Mouse (Mus musculus) CH12.LX (cell line): ENCODE measurements around the gene Slc12a6. TPM values are rescaled to one million over a fixed set of nuclear protein-coding genes. Genes with fewer than 3 reads are reported as not detected.
A peak's percentile ranks its signal among the peaks of the same experiment; 100 is the strongest.
"Not testable (repeated sequence)": the region's sequence is repeated elsewhere in the genome, so short reads cannot be mapped to it uniquely, and the experiment has no call there.

Experiments
- DNase-seq: peaks from one replicate; pipeline ENCODE4 v3.0.0-alpha.2; 2013; ENCODE audit errors: extremely low read depth
- H3K27ac ChIP-seq: 2 replicates; pipeline ENCODE4 v1.5.1; 2012; ENCODE audit warnings: low read depth, mild to moderate bottlenecking, control low read depth, moderate library complexity; ENCODE audit not compliant: insufficient read depth
- H3K27me3 ChIP-seq: replicated peaks from 2 replicates; pipeline ENCODE3; 2012; ENCODE audit warnings: inconsistent platforms
- H3K36me3 ChIP-seq, 2 experiments: replicated peaks in 1 of 2; 2 replicates each; pipeline versions ENCODE3 to v1.6.1; 2012; ENCODE audit warnings: inconsistent platforms in 1 of 2, low read length in 1 of 2, mild to moderate bottlenecking in 1 of 2, mixed read lengths in 1 of 2, moderate library complexity in 1 of 2; ENCODE audit not compliant: control insufficient read depth in 1 of 2, insufficient read depth in 1 of 2
- H3K4me1 ChIP-seq, 2 experiments: 2 replicates each; pipeline ENCODE4 v1.6.1; 2012; ENCODE audit warnings: inconsistent platforms in 1 of 2, moderate library complexity in 1 of 2; ENCODE audit not compliant: insufficient read depth in 2 of 2, control insufficient read depth in 1 of 2
- H3K4me2 ChIP-seq: 2 replicates; pipeline ENCODE4 v1.6.1; 2012; ENCODE audit warnings: low read depth, mild to moderate bottlenecking, control low read depth; ENCODE audit not compliant: poor library complexity, insufficient read depth, severe bottlenecking
- H3K4me3 ChIP-seq, 3 experiments: fragments of 150-350 bp in 1 of 3; sonication (generic) in 1 of 3; replicated peaks in 1 of 3; 2 replicates each; pipeline versions ENCODE3 to v1.5.1; 2011 to 2012; ENCODE audit warnings: low read depth in 2 of 3, low read length in 2 of 3, mild to moderate bottlenecking in 2 of 3, moderate library complexity in 2 of 3, control low read depth in 1 of 3, improper control_type of control experiment in 1 of 3, inconsistent platforms in 1 of 3, mixed read lengths in 1 of 3; ENCODE audit not compliant: poor library complexity in 1 of 3
- H3K79me2 ChIP-seq: replicated peaks from 2 replicates; pipeline ENCODE4 v1.6.1; 2012; ENCODE audit warnings: mild to moderate bottlenecking, moderate library complexity; ENCODE audit not compliant: control insufficient read depth, poor library complexity, insufficient read depth, severe bottlenecking; ENCODE audit errors: extremely low read depth
- H3K9ac ChIP-seq: 2 replicates; pipeline ENCODE4 v1.6.1; 2012; ENCODE audit warnings: low read depth, mild to moderate bottlenecking, control low read depth, moderate library complexity; ENCODE audit not compliant: insufficient read depth
- H3K9me3 ChIP-seq: replicated peaks from 2 replicates; pipeline ENCODE3; 2012; ENCODE audit warnings: low read length, inconsistent platforms, mixed read lengths
- ETS1 ChIP-seq: conservative IDR thresholded peaks from 2 replicates; pipeline ENCODE4 v1.6.1; 2012; ENCODE audit warnings: low read depth, mild to moderate bottlenecking, inconsistent platforms, low read length, improper control_type of control experiment, moderate library complexity
- IRF4 ChIP-seq: IDR thresholded peaks from 2 replicates; pipeline ENCODE4 v1.6.1; 2014; ENCODE audit warnings: low read depth, mild to moderate bottlenecking, inconsistent platforms, low read length, improper control_type of control experiment
- MAZ ChIP-seq: IDR thresholded peaks from 2 replicates; pipeline ENCODE4 v1.6.1; 2012; ENCODE audit warnings: low read depth, mild to moderate bottlenecking, inconsistent platforms, low read length, improper control_type of control experiment, moderate library complexity
- MYC ChIP-seq: IDR thresholded peaks from 2 replicates; pipeline ENCODE4 v1.6.1; 2011; ENCODE audit warnings: low read depth, mild to moderate bottlenecking, improper control_type of control experiment, low read length
- POLR2A ChIP-seq: IDR thresholded peaks from 2 replicates; pipeline ENCODE4 v1.6.1; 2011; ENCODE audit warnings: low read depth, mild to moderate bottlenecking, improper control_type of control experiment, low read length
- POLR2AphosphoS2 ChIP-seq: IDR thresholded peaks from 2 replicates; pipeline ENCODE4 v1.6.1; 2011; ENCODE audit warnings: low read depth, low read length, improper control_type of control experiment
- RAD21 ChIP-seq: IDR thresholded peaks from 2 replicates; pipeline ENCODE4 v1.6.1; 2011; ENCODE audit warnings: low read depth, mild to moderate bottlenecking, low read length, improper control_type of control experiment, moderate library complexity
- SIN3A ChIP-seq: IDR thresholded peaks from 2 replicates; pipeline ENCODE4 v1.6.1; 2012; ENCODE audit warnings: low read length, improper control_type of control experiment, inconsistent platforms
- USF1 ChIP-seq: IDR thresholded peaks from 2 replicates; pipeline ENCODE4 v1.6.1; 2014; ENCODE audit warnings: low read depth, mild to moderate bottlenecking, inconsistent platforms, low read length, improper control_type of control experiment
- ZNF384 ChIP-seq: IDR thresholded peaks from 2 replicates; pipeline ENCODE4 v1.6.1; 2012; ENCODE audit warnings: low read depth, low read length, improper control_type of control experiment, inconsistent platforms
- dilution Hi-C: fragments of 300-500 bp; cut with MboI; formaldehyde crosslinking; loops from 2 replicates; pipeline ENCODE4 v1.14.3; 2020; ENCODE audit warnings: low sequenced_read_pairs; ENCODE audit not compliant: extremely low pct_unique_long_range_greater_than_20kb, extremely low pct_ligation_motif_present
- in situ Hi-C: fragments of 300-500 bp; cut with MboI; formaldehyde crosslinking; loops from 3 replicates; pipeline ENCODE4 v1.14.3; 2019; ENCODE audit warnings: low sequenced_read_pairs, low pct_ligation_motif_present, low pct_unique_long_range_greater_than_20kb, mixed read lengths
- polyA plus RNA-seq: library from polyadenylated mRNA; unstranded; fragments of >175 nt; gene quantifications from 2 replicates; pipeline ENCODE4 v1.2.1, GENCODE M21; 2012; ENCODE audit warnings: low read depth; ENCODE audit not compliant: insufficient read length
- total RNA-seq, 2 experiments: library from RNA; depleted of rRNA; stranded (reverse); fragments of 300-350 nt in 1 of 2; fragments of >200 nt in 1 of 2; gene quantifications; 2 replicates each; pipeline ENCODE4 v1.2.3; 2012 to 2014

The Slc12a6 gene
- total and polyA plus RNA-seq, 3 experiments, result 7.8 to 14.8 (median 10.5) TPM

DNA sequence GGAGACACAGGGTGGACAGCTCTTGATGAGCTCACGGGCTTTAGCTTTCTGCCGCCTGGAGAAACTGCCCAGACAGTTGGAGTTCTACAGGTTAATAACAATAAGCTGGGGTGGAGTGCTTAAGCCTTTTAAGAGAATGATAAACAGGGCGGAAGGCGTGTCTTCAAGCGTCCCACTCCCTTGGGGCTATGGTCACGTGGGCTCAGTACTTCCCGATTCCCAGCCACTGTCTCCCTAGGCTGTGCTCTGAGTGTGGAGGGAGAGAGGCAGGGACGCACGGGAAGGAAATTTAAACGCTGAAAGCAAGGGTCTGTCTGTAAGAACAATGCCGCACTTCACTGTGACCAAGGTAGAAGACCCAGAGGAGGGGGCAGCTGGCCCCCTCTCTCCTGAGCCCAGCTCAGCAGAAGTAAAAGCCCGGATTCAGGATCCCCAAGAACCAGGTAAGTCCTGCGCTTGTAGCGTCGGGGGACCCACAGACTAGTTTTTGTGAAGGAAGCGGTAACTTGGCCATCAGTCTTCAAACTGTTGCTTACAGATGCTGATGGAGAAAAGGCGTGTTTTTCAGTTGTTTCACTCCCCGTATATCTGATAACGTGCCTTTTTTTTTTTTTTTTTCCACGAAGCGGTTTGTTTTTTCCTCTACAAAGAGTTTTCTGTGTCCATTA, 18.9 kb downstream of the Slc12a6 start (continued):
- TF ChIP-seq MAZ, result no peak
- no peak for TF ChIP-seq SIN3A
- no peak for TF ChIP-seq POLR2A
- peak; percentile 77 for TF ChIP-seq USF1
- TF ChIP-seq MYC, result no peak
- TF ChIP-seq IRF4, result no peak
- peak; percentile 77 for TF ChIP-seq ZNF384

DNA sequence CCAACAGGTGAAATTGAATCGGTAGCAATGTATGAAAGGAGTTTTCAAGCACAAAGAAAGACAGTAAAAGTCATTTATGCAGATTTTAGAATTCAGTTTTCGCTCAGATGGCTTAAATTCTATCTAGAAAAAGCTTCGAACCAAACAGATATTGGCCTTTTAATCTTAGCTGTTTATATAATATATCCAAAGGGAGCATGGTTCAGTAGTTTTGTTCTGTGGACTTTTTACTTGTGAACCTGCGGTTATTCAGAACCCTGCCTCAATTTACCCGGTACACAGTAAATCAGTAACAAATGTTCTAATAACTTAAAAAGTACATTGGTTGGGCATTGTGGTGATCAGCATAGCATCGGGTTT, 19.4 kb downstream of the Slc12a6 start:
- TF ChIP-seq ETS1 (no peak), POLR2AphosphoS2 (no peak)
- Histone ChIP-seq H3K4me3 (no peak overlapping the region), H3K27ac (no peak overlapping the region)

DNA sequence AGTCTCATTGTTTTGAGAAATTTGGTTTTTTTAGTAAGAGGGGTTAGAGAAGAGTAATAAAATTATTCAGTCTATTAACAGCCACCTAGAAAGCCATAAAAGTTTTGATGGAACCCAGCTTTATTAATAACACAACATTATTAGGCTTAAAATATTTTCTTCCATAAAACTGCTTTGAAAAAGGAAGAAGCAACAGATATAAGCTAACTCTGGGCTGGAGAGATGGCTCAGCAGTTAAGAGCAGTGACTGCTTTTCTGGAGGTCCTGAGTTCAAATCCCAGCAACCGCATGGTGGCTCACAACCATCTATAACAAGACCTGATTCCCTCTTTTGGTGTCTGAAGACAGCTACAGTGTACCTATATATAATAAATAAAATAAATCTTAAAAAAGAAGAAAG, 20.4 kb downstream of the Slc12a6 start:
- H3K4me2 ChIP-seq, H3K9ac ChIP-seq, H3K4me3 ChIP-seq, H3K9me3 ChIP-seq, H3K27ac ChIP-seq, in situ Hi-C loops, H3K27me3 ChIP-seq, dilution Hi-C loops, H3K4me1 ChIP-seq, H3K79me2 ChIP-seq, DNase-seq, H3K36me3 ChIP-seq: not testable (repeated sequence)

More for the DNA sequence above, 19.4 kb downstream of the Slc12a6 start:
- peak overlapping the region; percentile 17; the same call in 1 of the 2 replicates for H3K4me2 ChIP-seq
- in situ Hi-C loops, result no loop called here
- H3K79me2 ChIP-seq, result 0 out of 2 replicates have a peak, but pooled peaks cover 2% of the 10 kb centered on the region
- dilution Hi-C loops, result no loop called here
- peaks cover 0 to 4% of the 10 kb centered on the region in 2 experiments for H3K36me3 ChIP-seq
- H3K9ac ChIP-seq, result no peak overlapping the region
- H3K27me3 ChIP-seq, result no peaks in the 10 kb centered on the region
- no peak for DNase-seq
- no peaks in the 10 kb centered on the region for H3K9me3 ChIP-seq
- H3K4me1 ChIP-seq, result no peaks in the 10 kb centered on the region

DNA sequence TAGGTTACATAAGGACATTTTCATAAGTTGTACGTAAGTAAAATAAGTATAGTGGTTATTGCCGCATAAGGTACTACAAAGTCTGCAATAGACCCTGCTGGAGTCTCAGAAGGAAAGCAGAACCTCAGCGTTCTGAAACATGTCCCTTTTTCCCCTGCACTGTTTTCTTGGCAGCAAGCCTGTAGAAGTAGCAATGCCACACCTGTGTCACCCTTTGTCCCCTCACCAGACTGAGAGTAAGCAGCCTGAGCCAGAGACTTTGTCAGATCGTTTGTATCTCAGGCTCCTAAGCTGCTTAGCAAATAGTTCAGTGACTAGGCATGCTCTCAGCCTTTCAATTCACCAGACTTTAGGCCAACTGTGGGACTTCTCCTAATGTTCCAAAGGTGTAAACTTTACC, 21.4 kb downstream of the Slc12a6 start:
- H3K4me2 ChIP-seq, result no peak overlapping the region
- dilution Hi-C loops, result no loop called here
- no peak overlapping the region for H3K4me3 ChIP-seq
- no peak overlapping the region for H3K9ac ChIP-seq
- TF ChIP-seq RAD21, result no peak
- TF ChIP-seq, all 38 proteins: peak for 0
- no peak for DNase-seq
- Histone ChIP-seq H3K36me3 (peaks cover 0 to 4% of the 10 kb centered on the region in 2 experiments), H3K4me1 (no peaks in the 10 kb centered on the region), H3K9me3 (no peaks in the 10 kb centered on the region), H3K27ac (no peak overlapping the region), H3K27me3 (no peaks in the 10 kb centered on the region), H3K79me2 (no peaks in the 10 kb centered on the region)
- in situ Hi-C loops, result no loop called here
